Mouse (Mus musculus) megakaryocyte, embryonic 14.5 days (primary cell): ENCODE results near the gene Aco1.

ENCODE experiments used
- FLI1 ChIP-seq: IDR thresholded peaks from 2 replicates; pipeline ENCODE4 v1.6.1; 2012; ENCODE audit warnings: low read length, inconsistent platforms, mixed read lengths
- GATA1 ChIP-seq: IDR thresholded peaks from 3 replicates; pipeline ENCODE4 v1.6.1; 2012; ENCODE audit warnings: mixed read lengths, low read length, inconsistent platforms, borderline replicate concordance

- TF ChIP-seq GATA1 = no peak
- no peak for TF ChIP-seq FLI1
Measured at GRCm38 (mm10) chr4:40212177-40212576, 69.3 kb downstream of the Aco1 start.
